Mouse (Mus musculus) neural tube, embryonic 13.5 days (tissue): ENCODE results near the gene Selenom. TPM values are rescaled to one million over a fixed set of nuclear protein-coding genes. Genes with fewer than 3 reads are reported as not detected.
A peak's percentile ranks its signal among the peaks of the same experiment; 100 is the strongest.

ENCODE experiments used
- ATAC-seq: fragments of 200-750 bp; cut with Nextera tagmentation; 2 replicates; pipeline ENCODE4 v1.8.0; 2017; ENCODE audit warnings: low read depth, mild to moderate bottlenecking, moderate TSS enrichment, moderate library complexity
- H3K27ac ChIP-seq: fragments of 300-500 bp; sonication (generic); replicated peaks from 2 replicates; pipeline ENCODE4 v1.5.1; 2015; ENCODE audit warnings: moderate library complexity, mild to moderate bottlenecking, inconsistent platforms
- H3K27me3 ChIP-seq: fragments of 300-500 bp; sonication (generic); 2 replicates; pipeline ENCODE4 v1.6.1; 2015; ENCODE audit warnings: mild to moderate bottlenecking, inconsistent platforms
- H3K36me3 ChIP-seq: fragments of 300-500 bp; sonication (generic); 2 replicates; pipeline ENCODE4 v1.6.1; 2015; ENCODE audit warnings: mild to moderate bottlenecking, inconsistent platforms
- H3K4me1 ChIP-seq: fragments of 300-500 bp; sonication (generic); replicated peaks from 2 replicates; pipeline ENCODE4 v1.6.1; 2015; ENCODE audit warnings: inconsistent platforms
- H3K4me2 ChIP-seq: fragments of 300-500 bp; sonication (generic); 2 replicates; pipeline ENCODE4 v1.6.1; 2015; ENCODE audit warnings: inconsistent platforms, mild to moderate bottlenecking, moderate library complexity
- H3K4me3 ChIP-seq: fragments of 300-500 bp; sonication (generic); 2 replicates; pipeline ENCODE4 v1.5.1; 2015; ENCODE audit warnings: mild to moderate bottlenecking, inconsistent platforms
- H3K9ac ChIP-seq: fragments of 300-500 bp; sonication (generic); 2 replicates; pipeline ENCODE4 v1.6.1; 2015; ENCODE audit warnings: moderate library complexity, mild to moderate bottlenecking, inconsistent platforms
- H3K9me3 ChIP-seq: fragments of 300-500 bp; sonication (generic); 2 replicates; pipeline ENCODE4 v1.6.1; 2016; ENCODE audit warnings: inconsistent platforms
- WGBS: fragments of 180-500 bp; shearing (Covaris S2); methylation state at CpG from one replicate; pipeline ENCODE4 v1.1.7; 2015; 5-methylcytosine and 5-hydroxymethylcytosine counted together
- polyA plus RNA-seq: library from polyadenylated mRNA; unstranded; fragments of >200 nt; fragmentation: Nextera tagmentation; extraction: Ambion mirVana; gene quantifications from 2 replicates; pipeline ENCODE4 v1.2.1, GENCODE M21; 2015

The Selenom gene
- polyA plus RNA-seq, 1 experiment from 2014 or later = 83.6 TPM

- H3K27ac ChIP-seq = no peak overlapping the region
- H3K4me2 ChIP-seq = no peak overlapping the region
- ATAC-seq = no peak
- no peak overlapping the region for H3K9ac ChIP-seq
- WGBS = 92% methylated on average over 4 of the region's 4 CpGs
- no peaks in the 10 kb centered on the region for H3K27me3 ChIP-seq
- no peaks in the 10 kb centered on the region for H3K4me1 ChIP-seq
- no peak overlapping the region for H3K4me3 ChIP-seq
- no peaks in the 10 kb centered on the region for H3K9me3 ChIP-seq
- peaks cover 20% of the 10 kb centered on the region; the same call in 1 of the 2 replicates for H3K36me3 ChIP-seq
These were observed 11.1 kb downstream of the Selenom start for GRCm38 (mm10) chr11:3525560-3525959.

- Histone ChIP-seq H3K4me1 (no peaks in the 10 kb centered on the region), H3K4me3 (no peak overlapping the region), H3K9ac (no peak overlapping the region), H3K9me3 (no peaks in the 10 kb centered on the region), H3K27me3 (no peaks in the 10 kb centered on the region), H3K36me3 (peaks cover 26% of the 10 kb centered on the region), H3K4me2 (no peak overlapping the region), H3K27ac (no peak overlapping the region)
- WGBS = 83% methylated on average over 9 of the region's 9 CpGs
- no peak for ATAC-seq
These were observed 11.7 kb downstream of the Selenom start for GRCm38 (mm10) chr11:3526207-3526606.

DNA sequence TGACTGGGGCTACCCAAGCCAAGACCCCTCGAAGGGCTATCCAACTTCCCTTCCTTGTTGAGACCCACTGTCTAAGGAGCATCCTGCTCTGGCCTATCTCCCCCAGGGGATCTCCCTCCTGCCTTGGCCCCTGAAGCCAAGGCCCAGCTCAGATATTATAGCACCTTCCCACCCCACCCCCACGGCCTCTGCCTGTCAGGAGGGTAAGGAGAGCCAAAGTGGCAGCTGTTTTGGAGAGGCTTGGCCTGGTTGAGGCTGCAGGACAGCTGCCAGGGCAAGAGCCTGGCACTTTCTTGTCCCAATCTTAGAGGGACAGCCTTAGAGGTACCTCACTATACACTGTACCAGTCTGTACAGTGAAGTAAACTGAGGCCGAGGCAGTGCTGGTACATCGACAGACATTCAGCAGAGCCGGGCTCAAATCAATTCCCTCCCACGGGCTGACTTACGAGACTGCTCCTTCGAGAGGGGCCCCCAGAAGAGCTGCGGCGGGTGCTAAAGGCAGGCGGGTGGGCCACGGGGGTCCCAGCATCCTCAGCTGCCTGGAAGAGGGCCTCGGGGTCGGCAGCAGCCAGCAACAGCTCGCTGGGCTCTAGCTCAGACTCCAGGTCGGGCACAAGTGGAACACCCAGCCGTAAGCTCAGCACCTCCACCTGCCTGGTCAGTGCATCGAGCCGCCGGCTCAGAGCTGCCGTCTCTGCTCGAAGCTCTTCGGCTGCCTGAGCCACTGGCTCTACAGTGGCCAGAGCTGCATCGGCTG is 12.7 kb downstream of the Selenom start:
- Histone ChIP-seq H3K36me3 (peaks cover 28% of the 10 kb centered on the region), H3K9ac (no peak overlapping the region), H3K4me1 (no peaks in the 10 kb centered on the region), H3K27ac (no peak overlapping the region), H3K9me3 (no peaks in the 10 kb centered on the region), H3K27me3 (no peaks in the 10 kb centered on the region), H3K4me2 (no peak overlapping the region), H3K4me3 (no peak overlapping the region)
- WGBS = 89% methylated on average over 24 of the region's 24 CpGs
- no peak for ATAC-seq

GRCm38 (mm10) chr11:3527766-3528165 is 13.3 kb downstream of the Selenom start:
- no peak for ATAC-seq
- Histone ChIP-seq H3K4me2 (no peak overlapping the region), H3K9ac (no peak overlapping the region), H3K4me1 (no peaks in the 10 kb centered on the region), H3K4me3 (no peak overlapping the region), H3K27me3 (no peaks in the 10 kb centered on the region), H3K9me3 (no peaks in the 10 kb centered on the region), H3K27ac (no peak overlapping the region), H3K36me3 (peaks cover 27% of the 10 kb centered on the region)
- 79% methylated on average over 8 of the region's 8 CpGs for WGBS

DNA sequence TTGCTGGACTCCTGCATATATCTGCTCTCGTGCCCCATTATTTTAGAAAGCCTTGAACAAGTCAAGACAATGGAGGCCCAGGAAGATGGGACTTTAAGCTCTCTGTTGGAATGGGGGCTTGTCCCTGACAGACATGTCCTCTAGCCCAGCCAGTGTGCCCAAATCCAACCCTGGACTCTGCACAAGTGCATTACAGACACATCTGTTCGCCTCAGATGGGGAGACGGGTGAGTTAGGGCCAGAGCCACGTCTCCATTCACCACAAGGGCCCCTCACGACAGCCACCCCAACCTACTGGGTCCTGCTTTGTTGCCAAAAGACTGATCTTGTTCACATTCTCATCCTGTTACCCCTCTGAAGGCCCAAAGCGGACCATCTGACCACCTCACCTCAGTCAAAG is 13.7 kb downstream of the Selenom start:
- H3K9me3 ChIP-seq = no peaks in the 10 kb centered on the region
- no peak overlapping the region for H3K4me3 ChIP-seq
- 95% methylated on average over 6 of the region's 6 CpGs for WGBS
- ATAC-seq = no peak
- peaks cover 24% of the 10 kb centered on the region for H3K36me3 ChIP-seq
- H3K9ac ChIP-seq = no peak overlapping the region
- no peak overlapping the region for H3K4me2 ChIP-seq
- H3K27ac ChIP-seq = no peak overlapping the region
- no peaks in the 10 kb centered on the region for H3K27me3 ChIP-seq
- H3K4me1 ChIP-seq = no peaks in the 10 kb centered on the region

GRCm38 (mm10) chr11:3529476-3530252 is 15.2 kb downstream of the Selenom start:
- no peak for ATAC-seq
- Histone ChIP-seq H3K27ac (no peak overlapping the region), H3K9me3 (no peaks in the 10 kb centered on the region), H3K36me3 (peaks cover 20% of the 10 kb centered on the region), H3K4me2 (no peak overlapping the region), H3K27me3 (no peaks in the 10 kb centered on the region), H3K4me3 (no peak overlapping the region), H3K4me1 (peaks cover 1% of the 10 kb centered on the region; the same call in 1 of the 2 replicates), H3K9ac (no peak overlapping the region)
- 85% methylated on average over 20 of the region's 20 CpGs for WGBS

DNA sequence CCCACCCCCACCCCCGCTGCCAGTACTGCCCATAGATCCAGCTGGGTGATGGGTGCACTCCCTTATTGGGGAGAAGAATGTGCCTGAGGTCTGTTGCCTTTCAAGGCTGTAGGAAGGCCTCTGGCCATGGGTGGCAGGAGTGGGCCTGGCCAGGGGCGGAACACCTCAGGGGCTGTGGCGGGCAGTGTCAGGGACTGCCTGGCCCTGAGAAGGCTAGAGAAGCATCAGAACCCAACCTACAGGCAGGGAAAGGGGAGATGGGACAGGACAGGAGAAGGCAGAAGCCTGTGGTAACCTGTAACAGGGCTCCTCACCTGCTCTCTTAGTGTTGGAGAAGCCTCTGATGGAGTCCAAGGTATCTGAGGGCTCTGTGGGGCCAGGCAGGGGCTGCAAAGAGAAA is 16.2 kb downstream of the Selenom start:
- H3K9me3 ChIP-seq = no peaks in the 10 kb centered on the region
- H3K4me2 ChIP-seq = no peak overlapping the region
- H3K27ac ChIP-seq = no peak overlapping the region
- no peak overlapping the region for H3K9ac ChIP-seq
- no peaks in the 10 kb centered on the region for H3K27me3 ChIP-seq
- H3K4me3 ChIP-seq = no peak overlapping the region
- peaks cover 15% of the 10 kb centered on the region for H3K36me3 ChIP-seq
- 94% methylated on average over 3 of the region's 3 CpGs for WGBS
- ATAC-seq = no peak
- peaks cover 9% of the 10 kb centered on the region for H3K4me1 ChIP-seq

- WGBS = 82% methylated on average over 6 of the region's 6 CpGs
- H3K36me3 ChIP-seq = peaks cover 15% of the 10 kb centered on the region
These were observed 17.1 kb downstream of the Selenom start for GRCm38 (mm10) chr11:3531634-3532033.

DNA sequence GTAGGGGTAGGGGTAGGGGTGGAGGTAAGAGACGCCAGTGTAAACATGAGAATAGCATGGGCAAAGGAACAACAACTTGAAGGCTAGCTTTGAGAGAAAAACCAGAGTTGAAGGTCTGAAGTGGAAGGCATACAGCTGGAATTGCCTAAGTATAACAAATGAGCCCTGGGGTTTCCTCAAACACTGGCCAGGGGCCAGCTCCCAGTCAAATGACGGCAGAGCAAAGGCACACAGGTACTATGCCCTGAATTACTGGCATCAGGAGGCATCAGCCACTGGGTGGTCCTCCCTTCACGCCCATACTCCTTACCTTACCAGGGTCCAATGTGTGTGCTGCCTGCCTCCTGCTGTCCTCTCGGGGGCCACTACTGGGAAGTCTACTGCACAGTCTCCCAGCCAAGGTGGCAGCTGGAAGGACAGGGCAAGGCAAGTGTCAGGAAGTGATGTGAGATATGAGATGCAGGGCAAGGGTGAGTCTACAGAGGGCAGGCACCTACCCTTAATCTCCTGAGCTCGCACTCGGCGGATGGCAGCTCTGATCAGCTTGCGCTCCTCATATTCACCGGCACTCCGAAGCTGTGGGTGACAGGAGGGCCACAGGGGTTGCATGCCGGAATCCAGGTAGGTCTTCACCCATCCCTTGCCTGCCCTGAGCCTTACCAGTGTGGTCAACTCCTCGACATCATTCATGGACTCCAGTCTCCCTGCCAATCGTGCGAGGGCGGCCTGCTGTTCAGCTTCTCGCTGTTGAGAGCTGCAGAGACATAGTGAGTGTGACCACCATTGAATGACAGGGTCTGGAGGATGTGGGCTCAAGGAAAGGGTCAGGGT is 17.8 kb downstream of the Selenom start:
- H3K4me3 ChIP-seq = no peak overlapping the region
- no peak overlapping the region for H3K27ac ChIP-seq
- WGBS = 92% methylated on average over 16 of the region's 16 CpGs
- H3K27me3 ChIP-seq = no peaks in the 10 kb centered on the region
- peaks cover 15% of the 10 kb centered on the region for H3K36me3 ChIP-seq
- H3K9me3 ChIP-seq = no peaks in the 10 kb centered on the region
- no peak for ATAC-seq
- H3K4me2 ChIP-seq = no peak overlapping the region
- peaks cover 25% of the 10 kb centered on the region for H3K4me1 ChIP-seq
- peak overlapping the region; percentile 23; the same call in 1 of the 2 replicates for H3K9ac ChIP-seq

More at GRCm38 (mm10) chr11:3531634-3532033, 17.1 kb downstream of the Selenom start:
- Histone ChIP-seq H3K4me3 (no peak overlapping the region), H3K9ac (no peak overlapping the region), H3K9me3 (no peaks in the 10 kb centered on the region), H3K4me2 (no peak overlapping the region), H3K27ac (no peak overlapping the region), H3K4me1 (peaks cover 18% of the 10 kb centered on the region), H3K27me3 (no peaks in the 10 kb centered on the region)
- no peak for ATAC-seq

- Histone ChIP-seq H3K27me3 (no peaks in the 10 kb centered on the region), H3K9ac (no peak overlapping the region), H3K9me3 (no peaks in the 10 kb centered on the region), H3K36me3 (peaks cover 15% of the 10 kb centered on the region), H3K27ac (no peak overlapping the region), H3K4me2 (no peak overlapping the region), H3K4me1 (peaks cover 30% of the 10 kb centered on the region), H3K4me3 (no peak overlapping the region)
- no peak for ATAC-seq
- whole genome bisulfite sequencing = 89% methylated on average over 17 of the region's 17 CpGs
These were observed 19.0 kb downstream of the Selenom start for GRCm38 (mm10) chr11:3533406-3533932.

DNA sequence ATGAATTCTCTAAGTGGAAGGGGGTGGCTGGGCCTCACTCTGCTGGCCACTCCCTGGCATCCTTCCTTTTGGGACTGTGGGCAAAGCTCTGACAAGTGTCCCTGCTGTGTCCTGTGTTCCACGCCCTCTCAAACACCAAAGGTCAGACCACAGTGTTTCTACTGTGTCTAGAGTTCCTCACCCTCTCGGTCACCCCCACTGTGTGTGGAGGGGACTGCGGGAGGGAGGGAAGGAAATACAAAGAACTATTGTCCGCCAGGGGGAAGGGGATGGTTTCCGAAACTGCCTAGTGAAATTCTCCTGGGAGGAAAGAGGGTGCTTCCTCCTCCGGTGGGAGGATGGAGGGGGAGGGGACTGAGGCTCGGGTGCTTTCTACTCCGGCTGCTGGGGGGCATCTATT is 20.5 kb downstream of the Selenom start:
- peak overlapping the region; percentile 92 for H3K4me2 ChIP-seq
- H3K4me3 ChIP-seq = peak overlapping the region; percentile 56; the same call in 1 of the 2 replicates
- H3K4me1 ChIP-seq = peaks cover 35% of the 10 kb centered on the region
- no peak for ATAC-seq
- peaks cover 15% of the 10 kb centered on the region for H3K36me3 ChIP-seq
- H3K27me3 ChIP-seq = no peaks in the 10 kb centered on the region
- peak overlapping the region; percentile 82 for H3K27ac ChIP-seq
- peak overlapping the region; percentile 81 for H3K9ac ChIP-seq
- WGBS = 7% methylated on average over 8 of the region's 8 CpGs
- no peaks in the 10 kb centered on the region for H3K9me3 ChIP-seq
